Comparison of ENCODE assay signal across 10 mouse cellular contexts in genomic region chr3:96264404-96264949, GRCm38 (mm10). TPM values are rescaled to one million over a fixed set of nuclear protein-coding genes. Genes with fewer than 3 reads are reported as not detected.
DNase-seq lines count a peak whose midpoint lies in the region; ATAC-seq lines count a peak whose summit lies in the region.
"Had no signal": no experiment of that assay in that cellular context is flagged by ENCODE, and none has a peak within 500 bp of the region (broad histone marks: within the 10 kb centered on the region; RNA-seq: fewer than 3 reads in every experiment).

No protein-coding gene starts in this region.

- H3K9me3 ChIP-seq in limb, embryonic 15.5 days: no peaks in the 10 kb centered on the region

- peaks cover 27% of the 10 kb centered on the region for H3K4me1 ChIP-seq in limb, embryonic 15.5 days

- WGBS in limb, embryonic 15.5 days: 71% methylated on average over 7 of the region's 7 CpGs

- peak overlapping the region; percentile 98 for H3K27ac ChIP-seq in limb, embryonic 15.5 days

- peak overlapping the region; percentile 59 for H3K4me3 ChIP-seq in limb, embryonic 15.5 days

- no peak for ATAC-seq in limb, embryonic 15.5 days (ENCODE audit: insufficient number of reproducible peaks, low FRiP score, low TSS enrichment, low read depth)
- no peak for ATAC-seq in monocyte, adult 5-6 weeks (replicated peaks; ENCODE audit: insufficient number of reproducible peaks, low FRiP score, low TSS enrichment, poor library complexity, severe bottlenecking)

- H3K4me2 ChIP-seq in limb, embryonic 15.5 days: peak overlapping the region; percentile 52

- H3K27me3 ChIP-seq in limb, embryonic 15.5 days: no peaks in the 10 kb centered on the region

- no peaks in the 10 kb centered on the region for H3K36me3 ChIP-seq in limb, embryonic 15.5 days

- intact Hi-C loops in gastrocnemius, postnatal 14 days (cut with DNase I; ENCODE audit: low total_unique reads): no loop called here

- DNase-seq in embryo, embryonic 9.5 days (ENCODE audit: extremely low spot score): peak; percentile 45
- DNase-seq in embryo, embryonic 10 days (ENCODE audit: low spot score): no peak
- peak; percentile 25 for DNase-seq in thymus, postnatal 14 days
- DNase-seq in thymus, postnatal 0 days (ENCODE audit: low spot score): no peak
- no peak for DNase-seq in frontal cortex, postnatal 36 days (ENCODE audit: low spot score in 2 of 2)
- DNase-seq in gastrocnemius, postnatal 14 days: no peak

- peak overlapping the region; percentile 40; the same call in 1 of the 2 replicates for H3K9ac ChIP-seq in limb, embryonic 15.5 days

RNA-seq across cellular contexts. Expression of gene Hist2h4, which starts 1.4 kb away (rescaled TPM):
- 101 and 145 TPM in 2 replicates for polyA plus RNA-seq in thymus, postnatal 0 days (2015; fragmentation: Nextera tagmentation; extraction: Ambion mirVana)
- 3.9 and 11.4 TPM in 2 replicates for polyA plus RNA-seq in limb, embryonic 15.5 days (2015; fragmentation: Nextera tagmentation; extraction: Ambion mirVana)
- 9.6 to 40.3 TPM (median 12.9 TPM) in 3 replicates for total RNA-seq in monocyte, adult 5-6 weeks (2017)
- total RNA-seq in gastrocnemius, postnatal 14 days (2021): 10 to 100 TPM; 20.5 to 21.2 TPM

RNA-seq across cellular contexts. Expression of gene Hist2h3b, which starts 4.0 kb away (rescaled TPM):
- 278 and 396 TPM in 2 replicates for polyA plus RNA-seq in thymus, postnatal 0 days (2015; fragmentation: Nextera tagmentation; extraction: Ambion mirVana)
- polyA plus RNA-seq in limb, embryonic 15.5 days (2015; fragmentation: Nextera tagmentation; extraction: Ambion mirVana): 37.0 and 53.8 TPM in 2 replicates
- 4.4 to 34.9 TPM (median 10.9 TPM) in 3 replicates for total RNA-seq in monocyte, adult 5-6 weeks (2017)
- total RNA-seq in gastrocnemius, postnatal 14 days (2021): 100 to 1,000 TPM; 154 to 189 TPM

RNA-seq across cellular contexts. Expression of gene Hist2h2bb, which starts 5.1 kb away (rescaled TPM):
- polyA plus RNA-seq in thymus, postnatal 0 days (2015; fragmentation: Nextera tagmentation; extraction: Ambion mirVana): 47.9 and 71.3 TPM in 2 replicates
- 5.2 and 10.7 TPM in 2 replicates for polyA plus RNA-seq in limb, embryonic 15.5 days (2015; fragmentation: Nextera tagmentation; extraction: Ambion mirVana)
- 249 to 540 TPM (median 349 TPM) in 3 replicates for total RNA-seq in monocyte, adult 5-6 weeks (2017)
- 100 to 1,000 TPM; 160 to 175 TPM for total RNA-seq in gastrocnemius, postnatal 14 days (2021)

RNA-seq across cellular contexts. Expression of gene Hist2h3c1, which starts 18.0 kb away (rescaled TPM):
- 0.64 and 0.76 TPM in 2 replicates for polyA plus RNA-seq in thymus, postnatal 0 days (2015; fragmentation: Nextera tagmentation; extraction: Ambion mirVana)
- polyA plus RNA-seq in limb, embryonic 15.5 days (2015; fragmentation: Nextera tagmentation; extraction: Ambion mirVana): 0.13 and 0.60 TPM in 2 replicates
- not detected in 3 replicates for total RNA-seq in monocyte, adult 5-6 weeks (2017)
- total RNA-seq in gastrocnemius, postnatal 14 days (2021): not detected
- total RNA-seq: heart, adult 18-20 months had no signal
- polyA plus RNA-seq: CD4-positive, CD25-positive, alpha-beta regulatory T cell, adult 4 months had no signal

RNA-seq across cellular contexts. Expression of gene Hist2h2aa1, which starts 19.2 kb away (rescaled TPM):
- polyA plus RNA-seq in thymus, postnatal 0 days (2015; fragmentation: Nextera tagmentation; extraction: Ambion mirVana): 117 and 143 TPM in 2 replicates
- polyA plus RNA-seq in limb, embryonic 15.5 days (2015; fragmentation: Nextera tagmentation; extraction: Ambion mirVana): 21.8 and 24.8 TPM in 2 replicates
- total RNA-seq in monocyte, adult 5-6 weeks (2017): 960 to 1,517 TPM (median 1,455 TPM) in 3 replicates
- 10 to 100 TPM in 1 of 2 experiments, 1 to 10 TPM in 1; 3.3 to 12.8 TPM for total RNA-seq in gastrocnemius, postnatal 14 days (2021)

Comparison
In these comparisons a context has a peak if more than half of its experiments do, and no peak if none do; other contexts are left out.
1. DNase-seq: peak in embryo, embryonic 9.5 days (single experiment) and thymus, postnatal 14 days (single experiment); none in embryo, embryonic 10 days (single experiment), thymus, postnatal 0 days (single experiment), frontal cortex, postnatal 36 days (0 of 2) and gastrocnemius, postnatal 14 days (single experiment).